Mouse (Mus musculus): ENCODE results near the gene Ipmk. TPM values are rescaled to one million over a fixed set of nuclear protein-coding genes. Genes with fewer than 3 reads are reported as not detected.

The Ipmk gene
- polyA plus RNA-seq, 1 experiment from 2014 or later, result 12.0 TPM

- no peak overlapping the region for H3K4me3 ChIP-seq (ENCODE audit: low read depth, low read length)
- H3K27me3 ChIP-seq (replicated peaks; ENCODE audit: insufficient read depth, low read length), result no peaks in the 10 kb centered on the region
- no peak overlapping the region for H3K9ac ChIP-seq (replicated peaks; ENCODE audit: low read depth)
- H3K4me1 ChIP-seq (ENCODE audit: insufficient read depth, low read depth, low read length), result no peaks in the 10 kb centered on the region
- no peaks in the 10 kb centered on the region for H3K9me3 ChIP-seq (ENCODE audit: low read length)
- ATAC-seq (no peak), DNase-seq (ENCODE audit: low spot score) (no peak)
- H3K4me2 ChIP-seq (replicated peaks; ENCODE audit: low read depth, low read length), result no peak overlapping the region
- H3K36me3 ChIP-seq (ENCODE audit: insufficient read depth, low read length), result no peaks in the 10 kb centered on the region
- H3K27ac ChIP-seq (ENCODE audit: low read length), result no peak overlapping the region
- 74% methylated on average over 8 of the region's 8 CpGs for WGBS
- no peak for TF ChIP-seq CTCF (IDR thresholded peaks at IDR 0.05)
- TF ChIP-seq EP300 (IDR thresholded peaks at IDR 0.05), result no peak
Observed at GRCm38 (mm10) chr10:71399987-71400386, 52.4 kb downstream of the Ipmk start.

- 64% methylated on average over 13 of the region's 13 CpGs for WGBS
Observed at GRCm38 (mm10) chr10:71400818-71401646, 53.5 kb downstream of the Ipmk start.

DNA sequence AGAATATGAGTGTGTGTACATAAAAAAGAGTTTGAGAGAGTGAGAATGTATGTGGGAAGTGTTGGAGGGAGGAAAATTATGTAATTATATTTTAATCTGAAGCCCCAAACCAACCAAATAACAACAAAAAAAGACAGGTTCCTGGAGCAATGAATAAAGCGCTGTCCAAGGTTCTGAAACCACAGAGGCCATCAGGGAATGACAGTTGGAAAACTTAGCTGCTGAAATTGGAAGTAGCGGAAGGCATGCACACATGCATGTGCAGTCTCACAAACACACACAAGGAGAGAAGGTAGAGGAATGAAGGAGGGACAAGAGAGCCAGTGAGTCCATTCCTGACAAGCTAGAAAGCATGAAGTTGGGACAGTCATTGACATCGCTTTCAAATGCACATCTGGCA is 56.1 kb downstream of the Ipmk start:
- Histone ChIP-seq H3K4me2 (replicated peaks; ENCODE audit: low read depth, low read length) (no peak overlapping the region), H3K9ac (replicated peaks; ENCODE audit: low read depth) (no peak overlapping the region), H3K4me3 (ENCODE audit: low read depth, low read length) (no peak overlapping the region), H3K4me1 (ENCODE audit: insufficient read depth, low read depth, low read length) (no peaks in the 10 kb centered on the region), H3K27me3 (replicated peaks; ENCODE audit: insufficient read depth, low read length) (no peaks in the 10 kb centered on the region), H3K36me3 (ENCODE audit: insufficient read depth, low read length) (no peaks in the 10 kb centered on the region), H3K27ac (ENCODE audit: low read length) (no peak overlapping the region), H3K9me3 (ENCODE audit: low read length) (no peaks in the 10 kb centered on the region)
- WGBS, result 70% methylated on average over 3 of the region's 3 CpGs
- ATAC-seq (no peak), DNase-seq (ENCODE audit: low spot score) (peak; percentile 23)
- TF ChIP-seq CTCF (IDR thresholded peaks at IDR 0.05) (no peak), EP300 (IDR thresholded peaks at IDR 0.05) (no peak)

More at GRCm38 (mm10) chr10:71400818-71401646, 53.5 kb downstream of the Ipmk start:
- DNase-seq (ENCODE audit: low spot score) (peak; percentile 79), ATAC-seq (no peak)
- Histone ChIP-seq H3K4me2 (replicated peaks; ENCODE audit: low read depth, low read length) (no peak overlapping the region), H3K27ac (ENCODE audit: low read length) (no peak overlapping the region), H3K9me3 (ENCODE audit: low read length) (no peaks in the 10 kb centered on the region), H3K4me3 (ENCODE audit: low read depth, low read length) (no peak overlapping the region), H3K9ac (replicated peaks; ENCODE audit: low read depth) (no peak overlapping the region), H3K4me1 (ENCODE audit: insufficient read depth, low read depth, low read length) (no peaks in the 10 kb centered on the region), H3K36me3 (ENCODE audit: insufficient read depth, low read length) (no peaks in the 10 kb centered on the region), H3K27me3 (replicated peaks; ENCODE audit: insufficient read depth, low read length) (no peaks in the 10 kb centered on the region)
- TF ChIP-seq EP300 (IDR thresholded peaks at IDR 0.05) (no peak), CTCF (IDR thresholded peaks at IDR 0.05) (peak; percentile 92)

DNA sequence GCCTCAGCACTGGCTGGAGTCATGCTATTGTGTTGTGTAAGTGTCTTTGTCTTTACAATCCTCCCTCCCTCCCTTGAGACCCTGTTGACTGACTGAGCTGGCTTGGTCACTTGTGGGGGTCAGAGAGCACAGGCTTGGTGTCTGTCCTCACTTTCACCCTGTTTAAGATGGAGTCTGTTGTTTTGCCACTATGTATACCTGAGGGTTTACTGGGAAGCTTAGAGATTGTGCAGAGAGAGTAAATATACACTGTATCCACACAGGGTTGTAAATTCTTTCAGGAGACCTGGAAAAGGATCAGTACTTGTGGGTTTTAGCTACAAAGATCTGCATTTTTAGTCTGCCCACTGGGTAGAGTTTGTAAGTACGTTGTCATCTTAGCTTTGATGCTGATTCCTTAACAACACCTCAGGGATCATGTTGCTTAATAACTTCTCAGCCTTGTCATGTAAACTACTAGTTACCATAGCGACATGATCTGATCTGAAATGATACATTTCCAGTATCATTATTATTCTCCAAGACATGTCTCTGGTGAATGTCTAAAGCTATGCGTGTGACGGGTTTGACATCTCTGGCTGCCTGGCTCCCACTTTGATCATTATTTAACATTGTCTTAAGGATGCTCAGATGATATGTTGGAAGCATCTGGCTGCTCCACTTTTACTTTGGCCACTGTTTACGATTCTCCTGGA is 58.1 kb downstream of the Ipmk start:
- Histone ChIP-seq H3K4me3 (ENCODE audit: low read depth, low read length) (no peak overlapping the region), H3K27ac (ENCODE audit: low read length) (no peak overlapping the region), H3K4me2 (replicated peaks; ENCODE audit: low read depth, low read length) (no peak overlapping the region), H3K9me3 (ENCODE audit: low read length) (no peaks in the 10 kb centered on the region), H3K36me3 (ENCODE audit: insufficient read depth, low read length) (no peaks in the 10 kb centered on the region), H3K27me3 (replicated peaks; ENCODE audit: insufficient read depth, low read length) (no peaks in the 10 kb centered on the region), H3K4me1 (ENCODE audit: insufficient read depth, low read depth, low read length) (no peaks in the 10 kb centered on the region), H3K9ac (replicated peaks; ENCODE audit: low read depth) (no peak overlapping the region)
- DNase-seq (ENCODE audit: low spot score), result no peak
- no peak for ATAC-seq
- TF ChIP-seq CTCF (IDR thresholded peaks at IDR 0.05) (no peak), EP300 (IDR thresholded peaks at IDR 0.05) (no peak)
- WGBS, result 66% methylated on average over 5 of the region's 5 CpGs

DNA sequence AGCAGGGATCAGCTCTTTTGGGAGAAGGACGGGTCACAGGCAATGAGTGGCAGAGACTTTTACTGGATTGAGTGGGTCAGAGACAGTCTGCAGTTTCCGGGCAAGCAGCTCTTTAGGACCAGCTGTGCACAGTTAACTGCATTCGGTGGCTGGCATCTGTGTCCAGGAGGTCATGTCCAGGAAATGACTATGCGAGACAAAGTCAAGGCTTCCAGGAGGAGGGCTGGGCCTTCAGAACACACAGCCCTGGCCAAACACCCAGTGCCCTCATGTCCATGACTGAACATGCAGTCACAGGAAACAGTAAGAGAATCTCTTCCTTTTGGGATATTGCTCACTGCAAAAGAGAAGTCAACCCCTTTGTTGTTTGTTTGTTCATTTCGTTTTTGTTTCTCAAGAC is 62.4 kb downstream of the Ipmk start:
- no peaks in the 10 kb centered on the region for H3K36me3 ChIP-seq (ENCODE audit: insufficient read depth, low read length)
- H3K9me3 ChIP-seq (ENCODE audit: low read length), result no peaks in the 10 kb centered on the region
- H3K27ac ChIP-seq (ENCODE audit: low read length), result no peak overlapping the region
- peak; percentile 22 for DNase-seq (ENCODE audit: low spot score)
- H3K4me1 ChIP-seq (ENCODE audit: insufficient read depth, low read depth, low read length), result no peaks in the 10 kb centered on the region
- no peaks in the 10 kb centered on the region for H3K27me3 ChIP-seq (replicated peaks; ENCODE audit: insufficient read depth, low read length)
- no peak overlapping the region for H3K4me3 ChIP-seq (ENCODE audit: low read depth, low read length)
- peak; percentile 65 for ATAC-seq
- H3K9ac ChIP-seq (replicated peaks; ENCODE audit: low read depth), result no peak overlapping the region
- 61% methylated on average over 5 of the region's 5 CpGs for WGBS
- no peak for TF ChIP-seq CTCF (IDR thresholded peaks at IDR 0.05)
- TF ChIP-seq EP300 (IDR thresholded peaks at IDR 0.05), result peak; percentile 37; the same call in 1 of the 2 replicates
- no peak overlapping the region for H3K4me2 ChIP-seq (replicated peaks; ENCODE audit: low read depth, low read length)

GRCm38 (mm10) chr10:71413401-71413800 is 65.8 kb downstream of the Ipmk start:
- Histone ChIP-seq H3K9me3 (ENCODE audit: low read length) (no peaks in the 10 kb centered on the region), H3K4me3 (ENCODE audit: low read depth, low read length) (no peak overlapping the region), H3K4me2 (replicated peaks; ENCODE audit: low read depth, low read length) (no peak overlapping the region), H3K27me3 (replicated peaks; ENCODE audit: insufficient read depth, low read length) (no peaks in the 10 kb centered on the region), H3K9ac (replicated peaks; ENCODE audit: low read depth) (no peak overlapping the region), H3K4me1 (ENCODE audit: insufficient read depth, low read depth, low read length) (no peaks in the 10 kb centered on the region), H3K36me3 (ENCODE audit: insufficient read depth, low read length) (no peaks in the 10 kb centered on the region), H3K27ac (ENCODE audit: low read length) (no peak overlapping the region)
- ATAC-seq, result peak; percentile 67
- peak; percentile 71 for TF ChIP-seq EP300 (IDR thresholded peaks at IDR 0.05)
- peak; percentile 20; the same call in 1 of the 2 replicates for TF ChIP-seq CTCF (IDR thresholded peaks at IDR 0.05)
- peak; percentile 37 for DNase-seq (ENCODE audit: low spot score)
- 58% methylated on average over 12 of the region's 12 CpGs for WGBS
